Mouse (Mus musculus): ENCODE measurements at regions not wholly inside any gene's neighbourhood (a gene's known extent, or its start where the extent isn't known, plus 50 kb on each side); places are given as distances from the start of the nearest gene placed in this dataset.
A peak's percentile ranks its signal among the peaks of the same experiment; 100 is the strongest.

- no peak for ATAC-seq (replicated peaks; ENCODE audit: low FRiP score, low TSS enrichment, poor library complexity, severe bottlenecking)
Measured at GRCm38 (mm10) chr1:43633246-43633645, 97.2 kb upstream of the 1500015O10Rik start.

- peak; percentile 85 for ATAC-seq (replicated peaks; ENCODE audit: low FRiP score, low TSS enrichment, poor library complexity, severe bottlenecking)
Measured at GRCm38 (mm10) chr1:43635718-43636117, 94.7 kb upstream of the 1500015O10Rik start.

- ATAC-seq (replicated peaks; ENCODE audit: low FRiP score, low TSS enrichment, poor library complexity, severe bottlenecking) = no peak
Measured at GRCm38 (mm10) chr1:43637956-43638355, 92.4 kb upstream of the 1500015O10Rik start.

GRCm38 (mm10) chr1:43672031-43672430 lies 58.4 kb upstream of the 1500015O10Rik start:
- ATAC-seq (replicated peaks; ENCODE audit: low FRiP score, low TSS enrichment, poor library complexity, severe bottlenecking) = no peak

Measured in megakaryocyte-erythroid progenitor cell, adult 5-6 weeks (primary cell).